Mouse (Mus musculus): Measurements from ENCODE around the gene Agrn.

DNA sequence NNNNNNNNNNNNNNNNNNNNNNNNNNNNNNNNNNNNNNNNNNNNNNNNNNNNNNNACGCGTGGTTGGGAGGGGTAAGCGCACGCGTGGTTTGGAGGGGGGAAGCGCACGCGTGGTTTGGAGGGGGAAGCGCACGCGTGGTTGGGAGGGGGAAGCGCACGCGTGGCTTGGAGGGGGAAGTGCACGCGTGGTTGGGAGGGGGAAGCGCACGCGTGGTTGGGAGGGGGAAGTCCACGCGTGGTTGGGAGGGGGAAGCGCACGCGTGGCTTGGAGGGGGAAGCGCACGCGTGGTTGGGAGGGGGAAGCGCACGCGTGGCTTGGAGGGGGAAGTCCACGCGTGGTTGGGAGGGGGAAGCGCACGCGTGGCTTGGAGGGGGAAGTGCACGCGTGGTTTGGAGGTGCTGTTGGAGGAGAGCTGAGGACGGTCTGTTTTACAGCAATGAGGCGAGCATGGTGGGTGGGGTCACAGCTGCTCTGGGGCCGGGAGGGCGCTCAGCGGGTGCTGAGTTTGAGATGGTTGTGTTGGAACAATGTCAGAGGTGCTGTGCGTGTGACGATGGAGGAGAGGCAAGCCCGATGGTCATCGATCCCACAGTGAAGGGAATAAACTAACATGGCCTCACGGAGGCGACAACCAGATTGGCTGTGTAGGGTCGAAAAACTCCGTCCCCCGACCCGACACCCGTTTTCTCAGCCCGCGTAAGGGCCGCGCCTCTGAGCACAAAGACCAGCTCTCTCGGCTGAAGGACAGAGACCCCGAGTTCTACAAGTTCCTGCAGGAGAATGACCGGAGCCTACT is 39.6 kb upstream of the Agrn start:
- TF ChIP-seq CTCF (IDR thresholded peaks at IDR 0.05; ENCODE audit: control insufficient read depth, insufficient read depth, insufficient replicate concordance, low read depth, low read length) (no peak), POLR2A (IDR thresholded peaks at IDR 0.05; ENCODE audit: control insufficient read depth, low read depth, low read length) (no peak)
